Mouse (Mus musculus): ENCODE measurements around the gene Ccnl1. TPM values are rescaled to one million over a fixed set of nuclear protein-coding genes. Genes with fewer than 3 reads are reported as not detected.

Ccnl1 gene
- polyA plus RNA-seq, 1 experiment from 2014 or later: 119 TPM

GRCm38 (mm10) chr3:65988711-65989495, 30.9 kb upstream of the Ccnl1 start:
- Histone ChIP-seq H3K4me3 (ENCODE audit: low read depth, low read length) (no peak overlapping the region), H3K27me3 (ENCODE audit: control insufficient read depth, insufficient read depth, low read length) (no peaks in the 10 kb centered on the region), H3K4me2 (no peak overlapping the region), H3K9ac (ENCODE audit: low read length) (no peak overlapping the region), H3K4me1 (ENCODE audit: control insufficient read depth, insufficient read depth, low read length) (no peaks in the 10 kb centered on the region), H3K27ac (ENCODE audit: low read depth, low read length) (no peak overlapping the region), H3K9me3 (ENCODE audit: control insufficient read depth, low read length) (no peaks in the 10 kb centered on the region), H3K36me3 (ENCODE audit: control insufficient read depth, insufficient read depth, low read length) (no peaks in the 10 kb centered on the region)
- ATAC-seq (ENCODE audit: low FRiP score): no peak
- no peak for DNase-seq (ENCODE audit: low spot score, missing footprints)
- WGBS: 84% methylated on average over 8 of the region's 8 CpGs

GRCm38 (mm10) chr3:65976296-65976695, 18.2 kb upstream of the Ccnl1 start:
- no peak overlapping the region for H3K4me3 ChIP-seq (ENCODE audit: low read depth, low read length)
- DNase-seq (ENCODE audit: low spot score, missing footprints): peak; percentile 84
- peaks cover 17% of the 10 kb centered on the region for H3K4me1 ChIP-seq (ENCODE audit: control insufficient read depth, insufficient read depth, low read length)
- H3K9me3 ChIP-seq (ENCODE audit: control insufficient read depth, low read length): no peaks in the 10 kb centered on the region
- no peak overlapping the region; the same call in 1 of the 2 replicates for H3K9ac ChIP-seq (ENCODE audit: low read length)
- no peak overlapping the region for H3K27ac ChIP-seq (ENCODE audit: low read depth, low read length)
- 49% methylated on average over 3 of the region's 3 CpGs for WGBS
- H3K27me3 ChIP-seq (ENCODE audit: control insufficient read depth, insufficient read depth, low read length): no peaks in the 10 kb centered on the region
- ATAC-seq (ENCODE audit: low FRiP score): no peak
- no peak overlapping the region for H3K4me2 ChIP-seq
- H3K36me3 ChIP-seq (ENCODE audit: control insufficient read depth, insufficient read depth, low read length): no peaks in the 10 kb centered on the region

- Histone ChIP-seq H3K4me3 (ENCODE audit: low read depth, low read length) (peak overlapping the region; percentile 63; the same call in 1 of the 2 replicates), H3K27ac (ENCODE audit: low read depth, low read length) (peak overlapping the region; percentile 98), H3K9me3 (ENCODE audit: control insufficient read depth, low read length) (no peaks in the 10 kb centered on the region), H3K36me3 (ENCODE audit: control insufficient read depth, insufficient read depth, low read length) (no peaks in the 10 kb centered on the region), H3K27me3 (ENCODE audit: control insufficient read depth, insufficient read depth, low read length) (no peaks in the 10 kb centered on the region), H3K4me2 (peak overlapping the region; percentile 60), H3K9ac (ENCODE audit: low read length) (peak overlapping the region; percentile 52), H3K4me1 (ENCODE audit: control insufficient read depth, insufficient read depth, low read length) (peaks cover 17% of the 10 kb centered on the region)
- DNase-seq (ENCODE audit: low spot score, missing footprints) (peak; percentile 94), ATAC-seq (ENCODE audit: low FRiP score) (peak; percentile 10; the same call in 1 of the 2 replicates)
- under 1% methylated on average over 5 of the region's 5 CpGs for WGBS
Observed at GRCm38 (mm10) chr3:65975317-65975716, 17.3 kb upstream of the Ccnl1 start.

DNA sequence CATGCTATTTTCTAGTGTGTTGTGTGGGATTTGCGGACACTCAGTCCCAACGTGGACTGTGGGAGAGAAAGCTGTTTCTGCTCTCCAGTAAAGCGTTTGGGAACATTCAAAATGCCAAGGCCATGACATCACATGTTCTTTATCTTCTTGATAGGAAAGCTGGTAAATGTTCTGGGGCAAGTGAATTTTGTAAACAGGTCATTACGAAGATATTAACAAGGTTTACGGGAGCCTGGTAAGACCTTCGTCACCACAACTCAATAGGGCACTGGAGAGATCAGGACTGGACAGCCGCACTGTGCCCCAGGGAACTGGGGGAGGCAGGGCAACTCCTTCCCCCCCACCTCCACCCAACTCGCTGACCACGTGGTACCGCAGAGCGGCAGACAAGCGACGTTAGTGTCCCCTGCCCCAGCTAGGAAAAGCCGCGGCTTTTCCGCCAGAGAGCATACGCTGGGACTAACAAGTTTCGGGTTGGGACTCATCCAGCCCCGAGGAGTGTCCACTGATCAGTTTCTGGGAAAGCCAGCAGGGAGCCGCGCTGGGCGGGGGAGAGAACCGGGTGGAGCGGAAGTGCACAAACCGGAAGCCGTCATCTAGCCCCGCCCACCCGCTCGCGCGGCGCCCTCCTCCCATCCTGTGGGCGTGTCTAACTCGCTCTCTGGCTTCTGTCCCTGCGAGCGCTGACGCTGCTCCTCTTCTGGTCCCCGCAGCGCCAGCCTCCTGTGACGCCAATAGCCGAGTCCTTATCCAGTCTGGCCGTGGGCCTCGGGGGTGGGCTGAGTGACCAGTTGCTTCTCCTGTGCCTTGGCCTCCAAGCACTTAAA, 16.4 kb upstream of the Ccnl1 start:
- peaks cover 17% of the 10 kb centered on the region for H3K4me1 ChIP-seq (ENCODE audit: control insufficient read depth, insufficient read depth, low read length)
- H3K36me3 ChIP-seq (ENCODE audit: control insufficient read depth, insufficient read depth, low read length): no peaks in the 10 kb centered on the region
- peak overlapping the region; percentile 63 for H3K4me3 ChIP-seq (ENCODE audit: low read depth, low read length)
- WGBS: under 1% methylated on average over 41 of the region's 43 CpGs
- H3K9me3 ChIP-seq (ENCODE audit: control insufficient read depth, low read length): no peaks in the 10 kb centered on the region
- peak overlapping the region; percentile 76 for H3K9ac ChIP-seq (ENCODE audit: low read length)
- DNase-seq (ENCODE audit: low spot score, missing footprints) (peak; percentile 100), ATAC-seq (ENCODE audit: low FRiP score) (peak; percentile 97)
- H3K4me2 ChIP-seq: peak overlapping the region; percentile 60
- H3K27me3 ChIP-seq (ENCODE audit: control insufficient read depth, insufficient read depth, low read length): no peaks in the 10 kb centered on the region
- peak overlapping the region; percentile 98 for H3K27ac ChIP-seq (ENCODE audit: low read depth, low read length)

GRCm38 (mm10) chr3:65973501-65974231, 15.6 kb upstream of the Ccnl1 start:
- WGBS: 47% methylated on average over 8 of the region's 8 CpGs
- Histone ChIP-seq H3K27ac (ENCODE audit: low read depth, low read length) (peak overlapping the region; percentile 98), H3K4me2 (peak overlapping the region; percentile 60), H3K9me3 (ENCODE audit: control insufficient read depth, low read length) (no peaks in the 10 kb centered on the region), H3K27me3 (ENCODE audit: control insufficient read depth, insufficient read depth, low read length) (no peaks in the 10 kb centered on the region), H3K9ac (ENCODE audit: low read length) (peak overlapping the region; percentile 76), H3K36me3 (ENCODE audit: control insufficient read depth, insufficient read depth, low read length) (no peaks in the 10 kb centered on the region), H3K4me1 (ENCODE audit: control insufficient read depth, insufficient read depth, low read length) (peaks cover 17% of the 10 kb centered on the region), H3K4me3 (ENCODE audit: low read depth, low read length) (peak overlapping the region; percentile 63)
- ATAC-seq (ENCODE audit: low FRiP score): no peak
- DNase-seq (ENCODE audit: low spot score, missing footprints): peak; percentile 83

GRCm38 (mm10) chr3:65969196-65969595, 11.1 kb upstream of the Ccnl1 start:
- no peaks in the 10 kb centered on the region for H3K27me3 ChIP-seq (ENCODE audit: control insufficient read depth, insufficient read depth, low read length)
- peaks cover 4% of the 10 kb centered on the region for H3K4me1 ChIP-seq (ENCODE audit: control insufficient read depth, insufficient read depth, low read length)
- H3K4me3 ChIP-seq (ENCODE audit: low read depth, low read length): no peak overlapping the region
- no peaks in the 10 kb centered on the region for H3K9me3 ChIP-seq (ENCODE audit: control insufficient read depth, low read length)
- 89% methylated on average over 3 of the region's 3 CpGs for WGBS
- H3K27ac ChIP-seq (ENCODE audit: low read depth, low read length): no peak overlapping the region
- H3K36me3 ChIP-seq (ENCODE audit: control insufficient read depth, insufficient read depth, low read length): no peaks in the 10 kb centered on the region
- H3K9ac ChIP-seq (ENCODE audit: low read length): no peak overlapping the region
- ATAC-seq (ENCODE audit: low FRiP score) (no peak), DNase-seq (ENCODE audit: low spot score, missing footprints) (peak; percentile 17)
- H3K4me2 ChIP-seq: no peak overlapping the region

- DNase-seq (ENCODE audit: low spot score, missing footprints) (peak; percentile 59), ATAC-seq (ENCODE audit: low FRiP score) (no peak)
- H3K36me3 ChIP-seq (ENCODE audit: control insufficient read depth, insufficient read depth, low read length): no peaks in the 10 kb centered on the region
- no peak overlapping the region for H3K9ac ChIP-seq (ENCODE audit: low read length)
- no peak overlapping the region for H3K27ac ChIP-seq (ENCODE audit: low read depth, low read length)
- H3K9me3 ChIP-seq (ENCODE audit: control insufficient read depth, low read length): no peaks in the 10 kb centered on the region
- H3K4me2 ChIP-seq: no peak overlapping the region
- no peaks in the 10 kb centered on the region for H3K27me3 ChIP-seq (ENCODE audit: control insufficient read depth, insufficient read depth, low read length)
- no peak overlapping the region for H3K4me3 ChIP-seq (ENCODE audit: low read depth, low read length)
- WGBS: 94% methylated on average over 1 of the region's 1 CpGs
- no peaks in the 10 kb centered on the region for H3K4me1 ChIP-seq (ENCODE audit: control insufficient read depth, insufficient read depth, low read length)
Observed at GRCm38 (mm10) chr3:65966360-65966759, 8.3 kb upstream of the Ccnl1 start.

DNA sequence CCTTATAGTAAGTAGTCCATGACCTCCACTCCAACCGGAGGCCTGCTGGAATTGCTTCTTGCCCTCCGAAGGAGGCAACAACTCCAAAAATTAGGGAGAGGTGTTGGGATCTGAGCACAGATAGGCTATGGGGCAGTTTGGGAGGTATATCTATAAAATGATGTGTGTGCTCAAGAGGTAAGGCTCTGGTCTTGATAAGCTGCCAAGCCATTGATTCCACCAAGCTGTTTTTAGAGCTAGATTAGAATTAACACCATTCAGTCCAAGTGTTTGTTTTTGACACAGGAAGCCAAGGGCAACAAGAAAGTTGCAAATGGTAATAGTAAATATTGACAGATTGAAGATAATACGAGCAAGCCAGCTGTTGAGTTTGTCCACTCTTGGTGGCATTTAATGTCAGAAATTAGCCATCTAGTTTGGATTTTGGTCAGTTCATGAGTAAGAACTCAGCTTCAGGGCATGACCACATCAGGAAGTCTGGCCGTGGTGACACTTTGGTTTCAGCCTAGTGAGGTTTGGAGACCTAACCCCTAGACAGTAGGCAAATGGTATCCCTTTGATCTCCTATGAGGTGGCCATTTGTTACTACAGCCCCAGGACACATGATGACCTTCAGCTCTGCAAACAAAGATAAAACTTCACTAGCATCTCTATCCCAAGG, 4.4 kb upstream of the Ccnl1 start:
- H3K27me3 ChIP-seq (ENCODE audit: control insufficient read depth, insufficient read depth, low read length): no peaks in the 10 kb centered on the region
- H3K9ac ChIP-seq (ENCODE audit: low read length): no peak overlapping the region
- no peak overlapping the region for H3K4me3 ChIP-seq (ENCODE audit: low read depth, low read length)
- WGBS: 87% methylated on average over 4 of the region's 4 CpGs
- H3K4me2 ChIP-seq: no peak overlapping the region
- no peaks in the 10 kb centered on the region for H3K9me3 ChIP-seq (ENCODE audit: control insufficient read depth, low read length)
- no peak overlapping the region for H3K27ac ChIP-seq (ENCODE audit: low read depth, low read length)
- DNase-seq (ENCODE audit: low spot score, missing footprints): peak; percentile 28
- H3K36me3 ChIP-seq (ENCODE audit: control insufficient read depth, insufficient read depth, low read length): no peaks in the 10 kb centered on the region
- H3K4me1 ChIP-seq (ENCODE audit: control insufficient read depth, insufficient read depth, low read length): no peaks in the 10 kb centered on the region; the same call in 1 of the 2 replicates
- ATAC-seq (ENCODE audit: low FRiP score): no peak
